Mouse (Mus musculus) splenic B cell, adult 2 months (primary cell): ENCODE data around the gene Atpif1.

Experiments
- DNase-seq: peaks from one replicate; pipeline ENCODE4 v3.0.0-alpha.2; 2011; ENCODE audit warnings: low read depth, low spot score
- H3K27me3 ChIP-seq: 2 replicates; pipeline ENCODE4 v1.6.1; 2012; ENCODE audit warnings: mild to moderate bottlenecking, low read length, moderate library complexity, mixed read lengths; ENCODE audit not compliant: control insufficient read depth, poor library complexity, insufficient read depth, severe bottlenecking
- H3K36me3 ChIP-seq: 2 replicates; pipeline ENCODE4 v1.6.1; 2012; ENCODE audit warnings: mild to moderate bottlenecking, low read length, moderate library complexity, mixed read lengths; ENCODE audit not compliant: control insufficient read depth, poor library complexity, insufficient read depth, severe bottlenecking

Gene Atpif1

DNA sequence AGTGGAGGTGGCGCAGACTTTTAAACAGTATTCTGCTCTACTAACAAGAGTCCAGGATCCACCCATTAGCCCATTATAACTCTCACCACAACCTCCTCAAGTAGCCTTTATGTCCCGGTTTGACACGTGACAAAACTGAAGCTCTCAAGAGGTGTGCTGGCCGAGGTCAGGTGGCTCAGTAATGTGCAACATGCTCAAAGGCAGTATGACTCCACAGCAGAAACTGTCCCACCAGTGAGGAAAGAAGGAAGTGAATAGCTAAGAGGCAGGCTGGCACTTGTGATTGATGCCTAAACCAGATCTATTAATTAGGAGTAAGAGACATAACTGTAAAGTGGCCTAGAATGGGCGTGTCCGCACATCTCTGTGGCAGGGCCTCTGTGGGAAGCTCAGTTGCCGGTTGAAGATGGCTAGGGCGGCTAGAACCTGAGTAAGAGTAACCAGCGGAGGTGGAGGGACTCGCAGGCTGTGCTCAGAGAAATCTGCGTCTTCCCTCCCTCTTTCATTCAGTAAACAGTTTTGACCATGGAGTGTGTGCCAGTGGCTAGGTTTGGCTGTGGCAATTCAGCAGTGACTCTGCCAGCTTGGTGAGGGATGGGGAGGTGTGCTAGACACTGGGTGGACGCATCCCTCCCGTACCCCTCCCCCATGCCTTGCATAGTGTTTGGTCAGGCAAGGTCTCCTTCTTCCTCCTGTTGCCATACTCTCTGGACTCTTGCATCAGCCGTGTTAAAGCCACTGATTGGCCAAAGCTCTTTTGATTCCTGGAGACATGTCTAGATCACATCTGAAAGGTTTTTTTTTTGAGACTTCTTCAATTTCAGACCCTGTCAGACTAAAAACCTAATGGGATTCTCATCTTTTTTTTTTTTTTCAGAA, 19.8 kb downstream of the Atpif1 start:
- Histone ChIP-seq H3K36me3 (no peaks in the 10 kb centered on the region), H3K27me3 (no peaks in the 10 kb centered on the region)
- DNase-seq: no peak

- DNase-seq: no peak
- no peaks in the 10 kb centered on the region for H3K27me3 ChIP-seq
These were observed 21.4 kb downstream of the Atpif1 start for GRCm38 (mm10) chr4:132512080-132512479.

GRCm38 (mm10) chr4:132510352-132510798, 23.1 kb downstream of the Atpif1 start, which contains the start of gene Sesn2:
TSS of gene Sesn2 (minus strand) at chr4:132510501.
- H3K27me3 ChIP-seq: no peaks in the 10 kb centered on the region
- DNase-seq: peak; percentile 98
- H3K36me3 ChIP-seq: no peaks in the 10 kb centered on the region

More at GRCm38 (mm10) chr4:132512080-132512479, 21.4 kb downstream of the Atpif1 start:
- no peaks in the 10 kb centered on the region for H3K36me3 ChIP-seq

GRCm38 (mm10) chr4:132509621-132510296, 23.7 kb downstream of the Atpif1 start:
- H3K27me3 ChIP-seq: no peaks in the 10 kb centered on the region
- no peaks in the 10 kb centered on the region for H3K36me3 ChIP-seq
- DNase-seq: peak; percentile 46

DNA sequence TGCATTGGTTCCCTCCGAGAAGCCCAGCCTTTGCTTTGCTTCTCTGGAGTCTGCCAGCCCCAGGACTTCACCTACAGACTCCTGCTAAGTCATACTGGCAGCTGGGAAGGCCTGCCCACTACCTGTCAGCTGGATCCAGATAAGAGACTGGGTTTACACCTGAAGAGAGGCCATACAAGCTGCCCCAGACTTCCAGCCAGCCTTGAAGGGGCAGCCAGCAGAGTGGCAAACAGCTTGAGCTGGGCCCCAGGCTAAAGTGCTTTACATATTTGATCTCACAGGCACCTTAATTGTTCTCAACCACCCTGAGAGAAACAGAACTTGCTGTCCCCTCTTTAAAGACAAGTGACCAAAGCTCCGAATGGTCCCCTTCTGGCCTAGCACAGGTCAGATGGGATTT, 26.2 kb downstream of the Atpif1 start:
- H3K36me3 ChIP-seq: no peaks in the 10 kb centered on the region
- DNase-seq: no peak
- no peaks in the 10 kb centered on the region for H3K27me3 ChIP-seq

GRCm38 (mm10) chr4:132506250-132506649, 27.2 kb downstream of the Atpif1 start:
- Histone ChIP-seq H3K27me3 (no peaks in the 10 kb centered on the region), H3K36me3 (no peaks in the 10 kb centered on the region)
- DNase-seq: no peak

DNA sequence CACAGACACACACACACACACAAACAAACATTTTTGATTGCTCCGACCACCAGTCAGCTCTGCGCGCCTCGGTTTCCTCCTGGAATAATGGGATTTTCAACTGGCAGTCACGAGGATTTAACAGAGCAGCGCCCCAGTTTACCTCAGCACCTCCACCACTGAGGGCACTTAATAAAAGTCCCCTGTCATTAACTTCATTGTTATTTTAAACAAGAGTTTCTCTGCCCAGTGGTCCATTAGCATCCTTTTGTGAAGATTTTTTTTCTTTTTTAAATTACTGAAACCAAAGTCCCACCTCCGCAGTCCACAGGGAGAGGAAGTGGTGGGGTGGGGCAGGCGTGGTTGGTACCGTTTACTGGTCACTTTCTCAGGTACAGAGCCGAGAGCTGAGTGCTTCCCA, 27.7 kb downstream of the Atpif1 start:
- H3K36me3 ChIP-seq: no peaks in the 10 kb centered on the region
- DNase-seq: no peak
- no peaks in the 10 kb centered on the region for H3K27me3 ChIP-seq

GRCm38 (mm10) chr4:132505034-132505738, 28.3 kb downstream of the Atpif1 start:
- Histone ChIP-seq H3K27me3 (no peaks in the 10 kb centered on the region), H3K36me3 (0 out of 2 replicates have a peak, but pooled peaks cover 2% of the 10 kb centered on the region)
- no peak for DNase-seq

GRCm38 (mm10) chr4:132503344-132503743, 30.1 kb downstream of the Atpif1 start:
- DNase-seq: no peak
- Histone ChIP-seq H3K27me3 (no peaks in the 10 kb centered on the region), H3K36me3 (0 out of 2 replicates have a peak, but pooled peaks cover 4% of the 10 kb centered on the region)

- H3K27me3 ChIP-seq: no peaks in the 10 kb centered on the region
- DNase-seq: no peak
These were observed 31.8 kb downstream of the Atpif1 start for GRCm38 (mm10) chr4:132501639-132502038.

GRCm38 (mm10) chr4:132494271-132494918, 39.1 kb downstream of the Atpif1 start:
- Histone ChIP-seq H3K36me3 (peaks cover 13% of the 10 kb centered on the region), H3K27me3 (no peaks in the 10 kb centered on the region)
- peak; percentile 72 for DNase-seq

More at GRCm38 (mm10) chr4:132501639-132502038, 31.8 kb downstream of the Atpif1 start:
- H3K36me3 ChIP-seq: peaks cover 13% of the 10 kb centered on the region

DNA sequence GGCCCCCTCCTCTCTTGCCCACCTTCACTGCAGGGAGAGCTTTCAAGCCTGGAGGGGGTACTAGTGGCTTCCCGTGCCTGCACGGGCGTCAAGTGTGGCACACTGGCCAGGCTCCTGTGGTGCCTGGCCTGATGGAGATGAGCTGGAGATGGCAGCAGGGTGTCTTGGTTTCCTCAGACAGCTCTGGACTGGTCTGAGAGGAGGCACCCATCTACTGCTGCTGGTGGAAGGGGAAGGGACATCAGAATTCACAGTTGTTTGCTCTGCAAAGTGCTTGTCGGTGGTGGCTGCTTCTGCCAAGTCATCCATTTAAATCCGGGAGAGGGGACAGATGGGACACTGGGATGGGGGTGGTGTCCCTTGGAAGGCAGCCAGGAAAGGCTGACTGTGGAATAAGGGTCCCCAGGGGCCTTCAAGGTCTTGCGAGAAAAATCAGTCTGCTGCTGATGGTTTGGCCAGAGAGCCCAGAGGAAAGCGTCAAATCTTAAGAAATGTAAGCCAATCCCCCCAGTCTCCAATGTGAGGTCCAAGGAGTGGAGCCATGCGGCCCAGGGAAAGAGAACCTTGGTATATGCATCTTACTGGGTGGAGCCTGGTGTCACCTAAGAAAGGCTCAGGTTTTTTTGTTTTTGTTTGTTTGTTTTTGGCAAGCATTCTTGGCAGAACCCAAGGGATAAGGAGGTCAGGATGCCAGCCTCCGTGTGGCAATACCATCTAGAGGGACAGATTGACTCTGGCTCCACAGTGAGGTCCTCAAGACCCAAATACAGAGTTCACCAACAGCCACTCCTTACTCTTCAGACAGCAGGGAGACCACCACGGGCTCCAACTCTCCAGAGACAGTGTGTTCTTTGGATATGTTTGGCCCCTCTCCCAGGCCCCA, 41.0 kb downstream of the Atpif1 start:
- DNase-seq: no peak

GRCm38 (mm10) chr4:132491748-132492147, 41.7 kb downstream of the Atpif1 start:
- Histone ChIP-seq H3K27me3 (no peaks in the 10 kb centered on the region), H3K36me3 (peaks cover 3% of the 10 kb centered on the region)
- DNase-seq: no peak

More for the DNA sequence above, 41.0 kb downstream of the Atpif1 start:
- Histone ChIP-seq H3K27me3 (no peaks in the 10 kb centered on the region), H3K36me3 (peaks cover 7% of the 10 kb centered on the region)
